Mouse (Mus musculus) WW6 (cell line): ENCODE results near the gene Clec16a.

ENCODE experiments used
- DNase-seq: peaks from one replicate; pipeline ENCODE4 v3.0.0-alpha.2; 2013; ENCODE audit warnings: low read depth, low spot score

The Clec16a gene

DNA sequence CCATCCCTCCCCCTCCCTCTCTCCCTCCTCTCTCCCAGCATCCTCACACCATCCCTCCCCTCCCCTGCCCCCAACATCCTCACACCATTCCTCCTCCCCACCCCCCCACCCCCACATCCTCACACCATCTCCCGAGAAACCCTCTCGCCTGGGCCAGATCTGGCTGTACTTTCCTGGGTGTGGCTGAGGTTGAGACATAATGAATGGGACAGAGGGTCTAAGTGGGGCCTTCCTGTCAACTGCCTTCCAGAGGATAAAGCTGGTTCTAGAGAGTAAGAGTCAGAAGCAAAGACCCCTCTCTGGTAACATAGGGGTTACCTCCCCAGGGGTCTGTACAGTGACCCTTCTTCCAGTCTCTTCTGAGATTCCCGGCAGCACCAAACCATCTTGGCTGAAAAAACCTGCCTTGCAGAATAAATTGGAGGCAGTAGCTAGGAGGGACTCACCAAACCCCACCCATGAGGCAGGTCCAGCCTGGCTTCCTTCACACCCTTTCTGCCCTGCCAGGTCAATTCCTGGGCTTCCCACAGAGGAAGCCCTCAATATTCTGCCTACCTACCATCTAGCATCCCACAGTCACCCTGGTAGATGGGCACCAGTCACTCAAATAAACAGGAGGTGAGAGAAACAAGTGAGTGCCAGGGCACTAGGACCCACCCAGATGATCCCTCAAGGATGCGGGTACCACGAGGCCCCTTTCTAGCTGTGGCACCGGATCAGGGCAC is 218.6 kb downstream of the Clec16a start:
- no peak for DNase-seq

DNA sequence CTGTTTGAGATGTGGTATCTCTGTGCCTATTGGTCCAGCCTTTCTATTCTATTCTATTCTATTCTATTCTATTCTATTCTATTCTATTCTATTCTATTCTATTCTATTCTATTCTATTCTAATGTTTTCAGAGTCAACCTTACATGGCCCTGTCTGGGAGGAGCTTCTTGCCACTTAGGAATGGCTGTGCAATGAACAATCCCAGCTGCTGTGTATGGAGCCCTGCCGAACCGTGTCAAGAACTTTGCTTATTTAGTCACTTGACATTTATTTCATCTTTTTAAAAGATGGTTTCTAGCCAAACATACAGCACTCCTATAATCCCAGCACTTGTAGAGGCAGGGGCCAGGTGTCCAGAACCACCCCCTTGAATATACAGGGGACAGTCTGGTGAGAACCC is 219.2 kb downstream of the Clec16a start:
- DNase-seq = no peak

DNA sequence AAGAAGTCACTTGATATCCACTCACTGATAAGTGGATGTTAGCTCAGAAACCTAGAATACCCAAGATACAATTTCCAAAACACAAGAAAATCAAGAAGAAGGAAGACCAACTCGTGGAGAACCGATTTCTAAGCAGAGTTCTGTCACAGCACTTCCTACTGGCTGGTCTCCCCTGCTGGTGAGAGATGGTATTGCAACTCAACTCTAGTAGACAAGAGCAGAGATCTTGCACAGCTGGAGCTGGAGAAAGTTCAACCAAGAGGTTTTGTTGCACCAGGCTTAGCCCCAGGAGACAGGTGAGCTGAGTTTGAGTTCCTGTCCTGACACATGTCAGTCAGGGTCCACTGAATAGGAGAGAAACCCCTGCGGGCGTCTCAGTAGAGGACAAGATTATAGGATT is 222.0 kb downstream of the Clec16a start:
- DNase-seq = no peak

DNA sequence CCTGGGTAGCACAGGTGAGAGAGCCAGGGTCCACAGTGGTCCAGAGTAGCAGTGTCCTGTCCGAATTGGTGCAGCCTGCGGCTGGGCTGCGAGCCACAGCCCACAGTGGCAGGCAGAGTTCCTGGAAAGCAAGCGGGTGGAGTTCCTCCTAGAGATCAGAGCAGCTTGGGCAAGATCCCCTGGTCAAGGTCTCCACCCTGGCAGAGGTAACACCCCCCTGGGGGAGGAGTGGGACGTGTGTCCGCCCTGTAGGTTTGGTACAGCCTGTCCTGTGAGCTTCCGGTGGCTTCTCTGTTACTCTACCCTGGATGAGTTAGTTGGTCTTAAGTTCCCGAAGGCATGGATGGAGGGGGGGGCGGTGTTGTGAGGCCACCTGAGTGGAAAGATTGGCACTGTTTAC is 223.7 kb downstream of the Clec16a start:
- DNase-seq = no peak

DNA sequence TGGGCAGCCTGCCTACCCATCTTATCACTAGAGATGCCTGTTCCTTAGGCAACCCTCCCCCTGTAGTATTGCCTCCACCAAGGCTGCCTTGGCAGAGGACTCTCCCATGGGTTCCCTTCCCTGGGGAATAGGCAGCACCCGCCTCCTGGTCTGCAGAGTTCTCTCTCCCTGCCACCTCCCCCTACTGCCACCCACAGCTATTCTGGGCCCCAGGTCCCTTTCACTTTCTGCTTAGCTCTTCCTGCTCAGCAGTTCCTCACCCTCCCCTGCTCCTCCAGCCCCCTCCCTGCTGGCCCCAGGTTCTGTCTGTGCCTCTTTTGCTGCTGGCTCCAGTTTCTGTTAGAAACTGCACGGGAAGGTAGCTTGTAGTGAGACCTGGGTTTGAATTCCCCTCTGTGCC is 224.5 kb downstream of the Clec16a start:
- DNase-seq = no peak

DNA sequence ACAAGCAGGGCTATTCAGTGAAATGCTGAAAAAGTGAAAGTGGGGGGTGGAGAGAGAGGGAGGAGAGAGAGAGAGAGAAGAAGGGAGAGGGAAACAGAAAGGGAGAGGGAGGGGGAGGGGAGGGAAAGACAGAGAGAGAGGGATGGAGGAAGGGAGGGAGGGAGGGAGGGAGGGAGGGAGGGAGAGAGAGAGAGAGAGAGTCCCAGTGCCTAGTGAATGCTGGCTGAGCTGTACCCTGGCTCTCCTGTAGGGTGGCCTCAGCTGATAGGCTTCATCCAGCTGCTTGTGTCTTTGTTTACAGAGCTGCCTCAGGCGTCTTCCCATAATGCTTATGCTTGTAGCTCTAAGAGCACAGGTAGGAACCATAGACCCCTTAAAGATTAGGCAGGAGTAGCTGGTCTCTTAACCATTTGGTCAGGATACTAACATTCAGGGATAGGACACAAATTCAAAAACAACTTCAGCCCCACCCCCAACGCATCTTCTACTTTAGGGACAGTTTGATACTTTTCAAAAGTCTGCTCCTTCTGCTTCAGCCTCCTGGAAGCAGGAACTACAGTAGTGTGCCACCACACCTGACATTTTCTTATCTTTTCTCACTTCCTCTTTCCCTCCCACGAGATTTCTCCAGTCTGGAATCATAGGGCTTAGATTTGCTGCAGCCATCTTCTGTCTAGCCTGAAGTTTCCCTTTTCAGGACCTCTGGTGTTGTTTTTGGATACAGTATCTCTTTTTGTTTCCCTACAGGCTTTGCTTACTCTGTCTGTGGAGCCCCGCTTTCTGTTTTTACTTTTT is 225.6 kb downstream of the Clec16a start:
- DNase-seq = no peak

DNA sequence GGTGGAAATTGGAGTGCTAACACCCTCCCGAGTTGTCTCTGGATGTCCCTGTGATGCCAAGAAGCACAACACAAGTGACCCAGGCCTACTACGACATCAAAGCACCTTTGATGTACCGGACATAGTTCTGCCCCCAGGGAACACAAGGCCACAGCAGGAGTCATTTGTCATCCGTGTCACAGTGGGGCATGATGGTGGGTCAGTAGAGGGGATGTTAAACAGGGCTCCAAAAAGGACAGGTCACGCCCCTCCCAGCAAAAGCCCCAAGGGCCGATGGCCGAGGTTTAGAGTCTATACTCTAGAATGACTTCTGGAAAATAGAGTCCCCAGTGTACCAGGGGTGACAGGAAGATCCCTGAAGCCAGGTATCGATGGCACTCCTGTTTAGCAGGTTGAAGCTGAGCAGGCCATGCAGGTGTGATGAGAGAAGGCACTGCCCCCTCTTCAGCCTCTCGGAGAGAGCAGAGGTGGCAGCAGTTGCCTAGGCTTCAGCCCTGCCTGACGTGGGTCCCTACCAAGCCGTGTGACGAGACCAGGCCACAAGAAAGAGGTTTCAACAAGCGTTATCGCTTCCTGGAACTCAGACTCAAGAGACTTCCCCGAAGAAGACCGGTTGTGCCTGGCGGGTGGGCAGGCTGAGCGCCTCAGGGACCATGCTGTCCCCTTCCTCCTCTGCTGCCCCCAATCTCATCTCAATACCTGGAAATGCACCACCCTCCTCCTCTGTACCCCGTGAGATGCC is 226.8 kb downstream of the Clec16a start:
- DNase-seq = no peak

DNA sequence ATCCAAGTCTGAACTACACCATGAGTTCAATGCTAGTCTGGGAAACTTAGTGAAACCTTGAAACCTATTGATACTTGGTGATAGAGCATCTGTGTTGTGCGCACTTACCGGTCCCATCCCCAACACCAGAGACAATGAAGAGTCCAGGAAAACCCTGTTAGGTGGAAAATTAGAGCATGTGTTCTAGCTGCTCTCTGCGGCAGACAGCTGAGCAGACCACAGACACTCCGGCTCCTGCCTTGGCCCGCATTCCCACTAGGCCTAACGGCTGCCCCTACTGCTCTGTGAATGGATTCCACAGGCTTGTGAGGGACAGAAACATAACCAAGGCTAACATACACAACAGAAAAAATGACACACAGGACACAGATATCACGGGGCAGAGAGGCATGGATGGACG is 228.4 kb downstream of the Clec16a start:
- no peak for DNase-seq

DNA sequence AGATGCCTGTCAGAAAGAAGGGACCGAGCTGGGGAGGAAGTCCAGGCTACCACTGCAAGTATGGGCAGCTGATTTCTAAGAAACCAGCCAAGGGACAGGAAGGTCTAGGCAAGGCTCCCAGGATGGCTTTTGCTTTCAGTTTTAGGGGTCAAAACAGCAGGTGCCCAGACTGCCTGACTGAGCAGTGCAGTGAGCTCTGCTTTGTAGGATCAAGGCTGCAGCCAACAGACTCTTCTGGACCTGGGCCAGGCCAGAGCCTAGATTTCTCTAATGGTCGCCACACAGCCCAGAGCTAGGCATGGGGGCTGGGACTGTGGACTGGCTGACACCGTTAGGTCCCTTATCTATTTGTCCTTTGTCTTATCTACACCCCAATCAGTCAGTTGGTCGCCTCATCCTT is 229.6 kb downstream of the Clec16a start:
- no peak for DNase-seq

DNA sequence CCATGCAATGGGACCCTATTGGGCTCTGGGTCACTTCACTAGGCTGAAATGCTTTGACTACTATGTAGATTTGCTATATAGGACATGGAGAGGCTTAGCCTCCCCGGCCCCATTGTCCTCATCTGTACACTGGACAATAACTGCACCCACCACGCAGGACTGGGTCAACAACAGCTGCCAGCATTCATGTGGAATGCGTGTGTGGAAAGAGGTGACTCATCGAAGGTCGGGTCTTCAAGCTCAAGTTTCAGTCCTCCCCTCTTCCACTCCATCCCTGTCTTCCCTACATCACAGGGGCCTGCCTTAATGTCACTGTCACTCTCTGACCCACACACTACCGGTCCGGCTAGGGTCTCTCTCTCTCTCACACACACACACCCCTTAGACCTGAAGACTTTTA is 231.2 kb downstream of the Clec16a start:
- DNase-seq = no peak

DNA sequence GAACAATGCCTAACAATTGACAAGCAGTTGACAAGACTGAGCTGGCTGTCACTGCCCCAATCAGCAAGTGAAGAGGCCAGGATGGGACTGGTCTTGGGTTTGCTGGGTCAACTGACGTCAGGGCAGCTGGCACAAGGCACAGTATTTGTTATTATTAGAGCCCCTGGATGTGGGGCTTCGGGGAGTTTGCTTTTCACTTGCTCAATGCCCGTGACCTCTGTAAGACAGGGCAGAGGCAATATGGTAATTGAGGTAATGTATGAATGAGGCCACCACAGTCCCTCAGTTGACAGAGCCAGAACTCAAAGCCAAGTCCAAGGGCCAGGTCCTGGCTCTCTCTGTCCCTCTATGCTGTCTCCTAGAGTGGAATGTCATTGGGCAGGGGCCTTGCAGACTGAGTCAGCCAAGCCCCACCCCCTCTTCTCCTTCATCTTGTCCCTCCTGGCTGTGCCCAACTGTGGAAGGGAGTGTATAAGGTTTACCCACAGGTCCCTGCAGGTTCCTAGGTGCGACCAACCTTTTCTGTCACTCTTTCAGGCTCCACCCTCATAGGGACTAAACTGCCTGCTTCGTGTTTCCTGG is 232.5 kb downstream of the Clec16a start:
- DNase-seq = no peak

DNA sequence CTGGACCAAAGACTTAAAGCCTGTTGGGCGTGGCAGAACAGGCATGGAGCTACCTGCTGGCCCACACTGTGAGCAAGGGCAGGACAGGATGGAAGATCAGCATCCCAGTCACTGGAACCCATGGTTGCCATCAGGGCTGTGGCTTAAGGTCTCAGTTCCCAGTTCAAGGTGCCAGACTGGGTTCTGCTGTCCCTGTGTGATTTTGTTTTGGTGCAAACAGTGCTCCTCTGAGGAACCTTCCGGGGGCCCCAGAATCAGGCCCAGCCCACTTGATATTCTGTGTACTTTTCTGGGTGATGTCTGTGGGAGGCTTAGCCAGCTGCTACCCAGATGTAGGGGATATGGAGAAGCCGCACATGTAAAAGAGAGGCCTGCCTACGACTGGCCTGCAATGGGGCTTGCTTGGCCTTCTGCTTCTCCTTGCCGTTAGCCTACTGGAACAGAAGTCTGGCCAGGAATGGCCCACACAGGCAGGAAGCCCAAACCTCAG is 235.5 kb downstream of the Clec16a start:
- no peak for DNase-seq

DNA sequence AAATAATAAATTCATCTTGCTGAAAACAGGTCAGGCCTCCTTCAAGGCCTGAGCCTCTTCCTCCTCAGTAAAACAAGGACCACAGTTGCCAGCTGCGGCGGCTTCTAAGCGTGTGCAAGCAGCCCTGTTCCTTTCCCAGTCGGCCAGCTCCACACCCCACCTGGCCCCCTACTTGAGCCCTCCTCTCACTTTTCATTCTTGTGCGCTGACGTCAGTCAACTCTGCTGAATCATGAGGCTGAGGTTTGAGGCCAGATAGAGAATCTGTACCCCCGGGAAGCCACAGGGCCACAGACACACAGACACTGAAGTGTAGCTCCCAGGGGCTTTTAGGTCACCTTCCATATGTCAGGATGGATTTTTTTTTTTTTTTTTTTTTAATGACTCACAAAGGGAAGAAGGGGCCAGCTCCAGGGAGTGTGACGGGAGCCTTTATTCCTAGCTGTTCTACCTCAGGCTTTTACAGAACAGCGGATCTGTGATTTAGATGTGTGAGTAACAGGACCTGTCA is 236.8 kb downstream of the Clec16a start:
- DNase-seq = no peak

DNA sequence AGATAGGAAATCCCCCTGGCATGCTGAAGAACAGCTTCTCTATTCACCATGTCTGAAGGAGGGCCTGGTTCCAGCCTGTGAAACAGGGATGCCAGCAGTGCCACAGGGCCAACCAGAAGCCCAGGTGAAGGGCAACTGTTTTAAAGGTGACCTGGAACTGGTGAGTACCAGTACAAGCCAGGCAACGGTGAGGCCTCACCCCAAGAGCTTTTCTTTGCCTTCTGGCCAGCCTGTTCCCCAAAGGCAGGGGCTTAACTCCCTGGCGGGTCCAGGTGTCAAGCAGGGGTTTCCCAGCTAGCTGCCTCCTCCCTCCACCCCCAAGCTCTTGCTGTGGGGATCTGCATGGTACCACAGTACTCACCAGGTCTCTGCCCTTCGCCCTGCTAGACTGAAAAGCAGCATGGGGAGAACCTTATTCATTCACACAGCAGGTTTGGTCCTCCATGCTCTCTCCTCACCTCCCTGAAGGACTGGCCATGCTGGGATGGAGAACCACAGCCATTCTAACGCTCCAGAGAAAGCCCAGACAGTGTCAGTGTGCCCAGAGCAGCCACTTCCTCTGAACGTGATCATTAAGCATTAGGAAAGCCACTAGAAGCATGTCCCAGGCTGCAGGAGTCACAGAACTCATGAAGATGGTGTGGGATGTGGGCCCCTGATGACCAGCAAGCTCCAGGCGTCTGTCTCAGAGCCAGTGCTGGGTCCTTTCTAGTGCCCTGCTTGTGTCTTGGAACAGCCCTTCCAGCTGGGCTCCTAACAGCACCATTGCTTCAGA is 237.4 kb downstream of the Clec16a start:
- DNase-seq = no peak

DNA sequence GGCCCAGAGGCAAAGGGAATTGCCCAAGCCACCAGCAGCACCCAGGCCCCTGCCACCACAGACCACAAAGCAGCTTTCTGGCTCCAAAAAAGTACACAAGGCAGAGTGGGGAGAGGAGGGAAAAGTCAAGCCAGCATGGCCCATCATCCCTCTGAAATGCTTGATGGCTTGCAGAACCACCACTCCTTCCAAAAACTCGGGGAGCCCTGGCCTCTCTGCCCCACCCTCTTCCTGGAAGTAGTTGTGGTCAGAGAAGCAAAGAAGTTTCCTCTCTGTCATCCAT is 238.0 kb downstream of the Clec16a start:
- DNase-seq = no peak

DNA sequence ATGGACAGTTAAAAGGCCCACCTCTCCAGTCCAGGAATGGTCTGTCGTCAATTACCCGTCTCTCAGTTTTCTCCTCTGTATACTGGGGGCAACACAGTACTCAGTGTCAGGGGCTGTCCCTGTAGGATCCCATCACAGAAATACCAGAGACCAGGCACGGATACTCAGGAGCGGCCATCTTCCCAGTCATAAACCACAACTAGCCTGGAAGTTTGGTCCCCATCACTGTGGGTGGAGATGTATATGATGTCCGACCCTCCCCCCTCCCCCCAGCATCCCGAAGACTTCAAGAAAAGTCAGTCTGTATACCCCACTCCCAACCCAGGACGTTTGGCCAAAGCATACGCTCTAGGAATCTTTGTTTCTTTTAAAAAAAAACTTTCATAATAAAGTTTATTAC is 238.3 kb downstream of the Clec16a start:
- DNase-seq = no peak

DNA sequence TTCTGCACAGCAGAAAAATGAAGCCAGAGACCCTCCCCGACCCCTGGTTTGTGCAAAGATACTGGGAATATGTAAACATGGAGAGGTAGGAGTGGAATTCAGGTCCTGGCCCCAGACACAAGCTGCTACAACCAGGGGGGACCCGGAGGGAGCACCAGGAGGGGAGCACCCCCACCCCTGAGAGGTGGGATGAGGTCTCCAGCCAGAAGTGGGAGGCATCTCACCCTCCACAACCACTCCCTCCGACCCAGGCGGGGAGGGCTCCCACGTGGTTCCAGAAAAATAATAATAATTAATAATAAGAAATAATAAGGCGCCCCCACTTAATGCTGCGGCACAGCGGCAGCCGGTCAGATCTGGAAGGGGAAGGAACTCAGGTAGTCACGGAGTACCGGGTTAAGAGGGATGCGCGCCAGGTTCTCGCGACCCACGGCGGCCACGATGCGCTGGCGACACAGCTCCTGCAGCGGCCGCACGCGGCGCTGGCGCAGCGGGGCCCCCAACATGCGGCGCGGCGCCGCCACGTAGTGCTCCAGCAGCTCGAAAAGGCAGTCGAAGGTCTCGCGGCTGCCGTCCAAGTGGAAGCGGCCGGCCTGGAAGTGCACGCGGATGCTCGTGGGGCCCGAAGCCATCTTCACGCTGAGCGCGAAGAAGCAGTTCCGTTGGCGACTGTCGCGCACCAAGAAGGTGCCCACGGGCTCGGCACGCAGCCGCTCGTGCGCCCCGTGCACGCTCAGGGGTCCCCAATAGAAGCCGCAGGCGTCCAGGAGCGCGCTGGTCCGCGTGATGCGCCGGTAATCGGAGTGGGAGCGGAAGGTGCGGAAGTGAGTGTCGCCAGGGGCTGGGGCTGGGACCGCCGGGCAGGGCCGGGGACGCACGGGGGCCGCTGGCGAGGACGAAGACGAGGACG is 239.0 kb downstream of the Clec16a start:
- no peak for DNase-seq

DNA sequence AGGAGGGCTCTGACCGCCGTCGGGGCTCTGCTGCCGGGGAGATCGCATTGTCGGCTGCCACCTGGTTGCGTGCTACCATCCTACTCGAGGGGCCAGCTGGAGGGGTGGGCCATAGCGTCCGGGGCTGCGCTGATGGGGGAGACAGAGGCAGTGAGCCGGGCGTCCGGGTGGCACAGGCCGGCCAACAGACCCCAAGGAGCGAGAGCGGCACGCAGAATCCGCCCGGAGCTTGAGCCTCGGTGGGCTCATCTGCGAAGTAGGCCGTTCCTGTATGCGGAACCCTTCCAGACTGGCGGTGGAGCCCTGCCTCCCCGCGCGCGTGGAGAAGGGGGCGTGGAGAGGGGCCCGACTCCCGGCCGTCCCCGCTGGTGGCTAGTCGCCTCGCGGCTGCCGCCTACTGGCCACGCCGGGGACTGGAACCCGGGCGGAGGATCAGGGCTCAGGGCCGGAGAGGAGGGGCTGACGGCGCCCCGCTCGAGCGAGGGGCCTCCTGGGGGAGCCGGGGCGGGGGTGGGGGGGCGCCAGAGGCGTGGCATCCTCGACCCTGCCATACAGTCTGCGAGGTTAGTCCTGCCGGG is 239.7 kb downstream of the Clec16a start:
- DNase-seq = peak; percentile 69

DNA sequence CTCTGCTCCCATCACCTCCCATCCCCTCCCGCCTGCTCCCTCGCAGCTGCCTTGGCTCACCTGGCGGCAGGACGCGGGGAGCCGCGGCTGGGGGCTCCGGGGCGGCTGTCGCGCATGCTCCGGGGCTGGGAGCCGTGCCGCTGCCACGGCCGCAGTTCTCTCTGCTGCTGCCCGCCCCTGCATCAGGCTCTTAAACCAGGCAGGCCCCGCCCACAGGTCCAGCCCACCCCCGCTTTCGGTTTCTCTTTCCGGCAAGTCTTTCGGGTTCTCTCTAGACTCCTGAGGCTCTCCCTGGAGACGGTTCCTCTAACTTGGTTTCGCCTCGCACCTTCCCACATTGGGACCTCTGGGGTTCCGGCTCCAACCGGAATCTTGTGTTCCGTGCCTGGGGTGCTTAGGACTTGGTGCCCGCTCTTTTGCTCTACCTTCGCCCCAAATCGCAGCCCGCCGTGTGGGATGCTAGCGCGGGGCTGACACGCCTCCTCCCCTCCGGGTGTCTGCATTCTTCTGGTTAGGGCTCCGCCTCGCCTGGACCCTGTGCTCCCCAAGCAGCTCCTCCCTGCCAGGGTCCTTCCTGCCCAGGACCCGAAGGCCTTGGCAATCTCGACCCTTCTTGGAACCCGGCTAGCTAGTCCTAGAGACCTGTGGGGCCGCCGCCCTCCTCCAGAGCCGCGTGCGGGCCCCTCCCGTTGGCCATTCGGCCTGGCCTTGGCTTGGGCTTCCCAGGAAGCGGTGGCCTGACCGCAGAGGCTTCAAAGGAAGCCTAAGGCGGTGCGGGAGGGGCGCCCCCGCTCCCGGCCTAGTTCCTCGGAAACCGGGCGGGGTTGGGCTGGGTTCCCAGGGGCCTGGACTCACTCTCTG is 240.5 kb downstream of the Clec16a start, which contains the start of gene Socs1:
TSS of gene Socs1 (minus strand) at position 166 of the 861 bp plus-strand sequence.
- peak; percentile 75 for DNase-seq
